Mouse (Mus musculus): Measurements from ENCODE around the gene Hnf1a.

Gene Hnf1a

DNA sequence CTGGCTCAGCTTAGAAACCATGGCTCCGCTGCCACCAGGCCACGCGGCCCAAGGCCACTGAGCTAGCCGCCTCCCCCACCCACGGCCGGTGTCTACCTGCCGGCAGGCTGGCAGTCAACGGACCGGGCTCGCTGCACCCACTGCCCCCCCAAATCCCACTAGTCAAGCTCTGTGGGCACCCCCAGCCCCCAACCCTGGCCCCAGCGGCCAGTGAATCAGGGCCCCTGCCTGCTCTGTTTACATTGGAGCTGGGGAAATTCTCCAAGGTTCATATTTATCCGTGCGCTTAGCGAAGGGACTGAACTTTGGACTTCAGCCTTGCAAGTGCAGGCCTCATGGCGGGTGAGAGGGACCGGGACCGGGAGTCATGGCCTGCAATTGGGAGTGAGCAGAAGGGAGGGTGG lies at the start of gene Hnf1a:
TSS of gene Hnf1a (minus strand) at position 271 of the 404 bp plus-strand sequence.
- DNase-seq (ENCODE audit: low read depth) = no peak

DNA sequence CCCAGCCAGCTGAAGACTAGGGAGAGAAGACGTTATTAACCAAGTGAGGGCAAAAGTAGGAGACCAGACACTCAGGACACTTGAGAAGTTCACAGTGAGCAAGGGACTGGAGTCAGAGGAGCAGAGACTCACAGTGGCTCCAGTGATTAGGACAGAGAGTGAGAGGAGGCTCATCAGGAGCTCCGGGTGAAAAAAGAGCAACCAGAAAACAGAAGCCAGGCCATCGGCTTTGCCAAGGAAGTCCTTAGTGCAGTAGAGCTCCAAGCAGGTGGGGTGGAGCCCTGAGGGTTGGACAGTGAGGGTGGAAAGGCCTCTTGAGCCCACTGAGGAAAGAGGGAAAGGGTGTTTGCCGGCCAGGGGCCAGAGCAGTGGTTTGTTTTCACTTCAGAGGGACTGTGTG lies 47.9 kb upstream of the Hnf1a start:
- peak; percentile 39 for DNase-seq (ENCODE audit: low read depth)

DNA sequence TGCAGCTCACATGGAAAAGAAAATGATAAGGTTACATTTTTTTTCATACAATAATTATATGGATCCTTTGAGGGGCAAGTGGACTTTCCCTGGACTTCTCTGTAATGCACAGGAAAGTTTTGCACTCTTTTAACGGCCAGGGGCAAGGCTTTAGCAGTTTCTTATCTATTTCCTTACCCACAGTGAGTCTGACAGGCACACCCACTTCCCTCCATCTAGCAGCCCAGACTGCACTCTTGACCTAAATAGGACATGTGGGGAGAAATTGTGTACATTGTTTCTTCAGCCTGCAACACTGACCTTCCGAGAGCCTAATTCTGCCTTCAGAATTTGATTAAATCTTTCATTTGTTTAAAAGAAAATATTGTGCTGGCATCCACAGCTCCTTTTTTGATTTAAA lies 47.4 kb upstream of the Hnf1a start:
- DNase-seq (ENCODE audit: low read depth) = peak; percentile 89

DNA sequence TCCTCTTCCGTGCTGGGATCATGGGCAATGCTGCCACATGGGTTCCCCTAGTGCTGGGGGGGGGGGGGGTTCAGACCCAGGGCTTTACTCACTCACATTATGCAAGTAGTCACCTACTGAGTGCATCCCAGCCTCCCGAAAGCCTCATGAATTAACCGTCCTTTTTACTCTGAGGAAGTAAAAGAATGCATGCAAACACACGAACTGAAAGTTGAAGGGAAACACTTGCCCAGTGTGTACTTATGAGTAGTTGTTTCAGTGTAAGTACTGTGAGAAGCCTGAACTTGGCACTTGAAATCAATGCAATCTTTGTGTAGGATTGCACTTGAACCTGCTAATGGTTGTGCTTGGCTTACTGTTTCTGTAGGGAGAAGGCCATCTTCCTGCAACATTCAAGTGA lies 44.2 kb upstream of the Hnf1a start:
- no peak for DNase-seq (ENCODE audit: low read depth)

DNA sequence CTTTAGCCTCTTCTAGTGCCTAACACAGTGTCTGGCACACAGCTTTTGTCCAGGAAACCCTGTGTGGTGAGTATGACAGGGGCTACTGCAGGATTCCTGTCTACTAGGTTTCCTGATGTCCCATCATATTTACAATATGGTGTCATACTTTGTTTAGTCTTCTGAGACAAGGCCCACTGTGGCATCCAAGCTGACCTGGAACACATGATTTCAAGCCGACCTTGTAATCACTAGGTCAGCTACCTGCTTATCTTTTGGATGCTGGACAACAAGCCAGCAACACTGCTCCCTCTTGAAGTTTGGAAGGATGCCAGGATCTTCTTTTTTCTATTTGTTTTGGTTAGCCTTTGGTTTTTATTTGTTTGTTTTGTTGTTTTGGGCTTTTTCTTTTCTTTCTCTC lies 43.7 kb upstream of the Hnf1a start:
- peak; percentile 34 for DNase-seq (ENCODE audit: low read depth)

DNA sequence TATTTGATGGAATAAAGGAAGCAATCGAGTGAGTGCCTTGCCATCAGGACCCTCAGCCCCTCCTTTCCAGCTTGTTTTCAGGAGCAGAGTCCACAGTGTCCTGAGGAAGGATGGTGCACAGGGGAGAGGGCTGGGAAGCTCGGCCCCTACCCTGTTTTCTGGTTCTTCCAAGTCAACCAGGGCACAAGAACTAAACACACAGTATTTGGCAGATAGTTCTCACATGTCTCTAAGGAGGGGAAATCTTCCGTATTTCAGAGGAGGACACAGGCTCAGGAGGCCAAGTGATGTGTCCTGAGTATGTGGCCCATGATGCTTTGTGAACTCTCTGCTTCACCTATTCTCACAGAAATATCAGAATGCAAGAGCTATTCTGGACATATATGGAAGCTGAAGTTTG lies 42.5 kb upstream of the Hnf1a start:
- no peak for DNase-seq (ENCODE audit: low read depth)

DNA sequence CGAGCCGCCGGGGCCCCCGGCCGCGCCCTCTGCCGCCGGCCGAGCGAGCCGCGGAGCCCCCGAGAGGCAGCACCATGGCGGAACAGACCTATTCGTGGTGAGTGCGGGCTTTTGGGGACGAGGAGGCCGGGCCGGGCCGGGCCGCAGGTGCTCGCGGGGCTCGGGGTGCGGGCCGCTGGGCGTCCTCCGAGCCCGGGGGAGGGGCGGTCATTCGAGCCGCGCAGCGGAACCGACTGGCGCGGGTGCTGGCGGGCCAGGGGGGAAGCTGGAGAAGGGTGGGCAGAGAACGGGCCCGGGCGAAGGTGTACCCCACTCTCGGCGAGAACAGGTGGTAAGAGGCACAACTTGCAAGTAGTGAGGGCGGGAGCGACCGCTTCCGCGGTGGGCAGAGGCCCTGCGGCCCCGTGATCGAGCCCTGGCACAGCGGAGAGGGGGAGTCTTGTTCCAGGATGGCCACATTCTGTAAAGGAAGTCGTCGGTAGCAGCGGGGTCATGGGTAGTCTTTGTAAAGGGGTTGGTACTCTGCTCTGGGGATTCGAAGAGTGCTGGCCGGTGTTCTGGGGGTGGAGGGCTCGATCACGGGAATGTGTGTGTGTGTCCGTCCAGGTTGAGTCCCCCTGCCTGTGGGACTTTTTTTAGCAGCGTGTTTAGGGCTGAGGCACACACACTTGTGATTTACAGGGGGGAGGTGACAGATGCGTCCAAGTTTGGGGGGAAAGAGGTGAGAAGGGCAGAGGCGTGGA lies 40.8 kb upstream of the Hnf1a start:
- peak; percentile 64 for DNase-seq (ENCODE audit: low read depth)

DNA sequence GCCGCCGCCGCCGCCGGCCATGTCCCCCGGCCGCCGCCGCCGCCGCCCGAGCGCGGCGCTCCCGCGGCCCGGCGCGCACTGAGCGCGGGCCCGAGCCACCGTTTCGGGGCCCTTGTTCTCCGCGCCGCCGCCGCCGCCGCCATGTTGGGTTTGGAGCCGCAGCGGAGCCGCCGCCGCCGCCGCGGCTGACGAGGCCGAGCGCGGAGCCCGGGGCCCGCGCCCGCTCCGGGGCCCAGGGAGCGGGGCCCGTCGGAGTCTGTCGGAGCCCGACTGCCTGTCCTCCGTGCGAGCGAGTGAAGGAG lies 40.3 kb upstream of the Hnf1a start:
- DNase-seq (ENCODE audit: low read depth) = no peak

DNA sequence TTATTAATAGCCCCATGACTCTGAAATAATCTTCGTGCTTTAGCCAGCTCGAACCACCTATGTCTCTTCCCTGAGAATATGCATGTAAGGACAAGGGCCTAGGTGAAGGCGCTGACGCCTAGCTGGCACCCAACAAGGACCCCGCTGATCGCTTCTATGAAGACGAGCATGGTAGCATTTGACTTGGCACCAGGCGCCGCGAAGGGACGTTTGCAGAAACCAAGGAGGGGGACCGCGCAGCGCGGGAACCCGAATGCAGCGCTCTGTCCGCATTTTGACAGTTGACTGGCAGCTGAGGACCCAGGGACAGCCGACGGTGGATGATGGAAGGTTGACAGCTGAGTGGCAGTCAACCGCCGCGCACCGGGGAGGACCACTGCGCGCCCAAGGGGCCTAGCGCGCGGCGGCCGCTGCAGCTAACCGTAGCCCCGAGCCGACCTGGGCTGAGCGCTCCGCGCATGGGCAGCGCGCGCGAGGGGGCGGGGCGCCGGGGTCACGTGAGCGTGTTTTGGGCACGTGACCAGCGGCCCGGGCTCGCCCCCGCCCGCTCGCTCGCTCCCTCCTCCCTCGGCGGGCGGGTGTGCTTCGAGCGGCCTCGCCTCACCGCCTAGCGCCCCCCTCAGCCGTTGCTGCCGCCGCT lies 39.8 kb upstream of the Hnf1a start, which contains the start of gene Sppl3:
TSS of gene Sppl3 (plus strand) at position 561 of the 640 bp plus-strand sequence.
- DNase-seq (ENCODE audit: low read depth) = peak; percentile 81

DNA sequence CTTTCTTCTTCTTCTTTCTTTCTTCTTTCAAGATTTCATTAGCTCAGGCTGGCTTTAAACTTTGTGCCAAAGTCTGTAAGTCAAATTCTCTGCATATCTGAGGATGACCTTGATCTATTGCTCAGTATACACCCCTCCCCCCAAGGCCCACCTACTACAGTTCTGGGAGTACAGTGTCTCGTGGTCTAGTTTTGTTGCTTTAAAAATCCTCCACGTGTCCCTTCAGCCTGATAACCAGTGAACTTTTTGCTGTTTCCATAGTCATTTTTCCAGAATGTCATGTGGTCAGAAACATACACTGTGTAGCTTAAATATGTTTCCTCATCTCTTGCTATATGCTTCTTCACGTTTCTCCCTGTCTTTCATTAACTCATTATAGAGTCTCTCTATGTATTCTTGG lies 39.1 kb upstream of the Hnf1a start:
- DNase-seq (ENCODE audit: low read depth) = no peak

DNA sequence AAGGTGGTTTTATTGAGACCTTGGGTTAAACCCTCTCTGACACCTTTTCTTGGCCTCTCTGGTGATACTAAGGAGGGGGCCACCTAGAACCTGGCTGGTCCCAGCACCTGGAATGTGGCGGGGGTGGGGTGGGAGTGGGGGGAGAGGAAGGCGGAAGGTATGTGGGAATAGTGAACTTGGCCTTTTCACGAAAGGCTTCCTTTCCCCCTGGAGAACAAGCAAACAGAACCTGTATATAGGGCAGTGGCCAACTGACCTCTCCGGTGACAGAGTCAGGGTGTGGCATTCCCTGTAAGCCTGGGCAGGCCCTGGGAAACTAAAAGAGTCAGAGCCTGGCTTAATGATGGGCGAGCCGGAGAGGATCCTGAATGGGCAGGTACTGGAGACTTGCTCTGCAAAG lies 38.2 kb upstream of the Hnf1a start:
- DNase-seq (ENCODE audit: low read depth) = no peak

DNA sequence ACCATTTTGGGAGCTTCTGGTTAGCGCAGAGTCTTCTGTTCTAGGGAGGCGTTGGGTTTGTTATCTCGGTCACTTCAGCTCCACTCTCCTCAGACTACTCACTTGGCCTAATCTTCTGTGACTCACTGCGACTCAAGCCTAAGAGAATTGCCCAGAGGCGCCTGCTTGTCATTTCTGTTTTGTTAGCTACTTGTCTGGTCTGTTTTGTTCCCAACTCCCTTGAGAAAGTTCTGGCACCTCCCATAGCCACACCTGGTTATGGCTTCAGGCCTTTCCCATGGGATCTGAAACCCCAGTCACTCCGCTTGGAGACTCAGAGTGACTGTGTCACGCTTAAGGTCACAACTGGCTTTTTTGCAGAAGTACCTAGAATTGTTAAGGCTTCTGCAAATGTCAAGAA lies 37.4 kb upstream of the Hnf1a start:
- DNase-seq (ENCODE audit: low read depth) = peak; percentile 47

DNA sequence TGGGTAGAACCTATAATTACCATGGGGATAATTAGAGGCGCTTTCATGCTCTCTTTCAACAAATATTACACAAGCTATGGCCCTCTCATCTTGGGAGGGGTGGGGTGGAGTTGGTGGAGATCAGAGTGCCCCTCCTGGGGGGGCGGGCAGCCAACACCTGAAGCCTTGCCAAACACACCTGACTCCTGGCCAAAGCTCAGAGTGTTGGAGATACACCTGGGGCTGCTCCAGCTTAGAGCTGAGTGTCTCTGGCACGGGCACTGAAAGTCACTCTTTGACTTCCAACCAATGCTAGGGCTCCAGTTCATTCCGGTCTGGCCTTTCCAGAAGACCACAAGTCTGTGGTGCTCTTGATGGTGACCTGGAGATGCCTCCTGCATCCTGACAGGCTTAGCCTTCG lies 36.9 kb upstream of the Hnf1a start:
- no peak for DNase-seq (ENCODE audit: low read depth)

DNA sequence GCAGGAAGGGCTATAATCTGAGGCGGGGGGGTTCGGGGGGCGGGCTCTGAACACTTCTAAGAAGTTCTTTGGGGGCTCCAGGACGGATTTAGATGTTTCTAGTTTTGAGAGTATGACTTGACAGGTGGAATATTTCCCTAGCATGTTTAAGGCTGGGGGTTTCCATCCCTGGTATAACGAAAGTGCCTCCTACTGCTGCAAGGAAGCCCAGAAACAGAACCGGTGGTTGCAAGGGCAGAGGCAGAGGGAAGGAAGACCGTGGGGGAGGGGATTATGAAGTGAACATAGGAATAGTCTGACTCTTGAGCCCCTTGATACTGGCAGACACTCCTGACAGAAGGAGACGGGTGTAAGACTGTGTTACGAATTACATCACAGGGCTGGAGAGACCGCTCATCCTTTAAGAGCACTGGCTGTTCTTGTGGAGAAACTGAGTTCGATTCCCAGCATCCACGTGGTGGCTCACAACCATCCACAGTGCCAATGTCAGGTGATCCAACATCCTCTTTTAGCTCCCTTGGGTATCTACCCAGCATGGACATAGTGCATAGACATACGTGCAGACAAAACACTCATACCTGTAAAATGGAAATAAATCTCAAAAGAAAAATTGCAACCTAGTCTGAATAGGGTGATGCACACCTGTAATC lies 32.5 kb upstream of the Hnf1a start:
- DNase-seq (ENCODE audit: low read depth) = no peak

DNA sequence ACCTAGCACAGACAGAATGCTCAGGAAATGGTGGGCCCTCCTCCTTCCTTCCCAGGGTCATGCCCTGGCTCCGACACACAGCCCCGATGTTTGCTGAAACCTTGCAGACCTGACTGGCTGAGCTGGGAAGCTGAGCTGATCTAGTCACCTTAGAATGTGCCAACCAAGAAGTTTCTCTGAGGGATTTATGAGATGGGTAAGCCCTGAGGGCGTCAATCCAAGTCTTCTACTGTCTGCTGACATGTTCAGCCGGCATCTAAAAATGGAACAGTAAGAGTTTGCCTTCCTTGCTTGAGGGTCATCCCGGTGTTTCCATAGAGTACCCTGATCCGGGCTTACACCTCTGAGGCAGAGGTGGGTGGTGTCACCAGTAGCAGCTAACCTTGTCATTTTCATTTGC lies 31.9 kb upstream of the Hnf1a start:
- DNase-seq (ENCODE audit: low read depth) = no peak

DNA sequence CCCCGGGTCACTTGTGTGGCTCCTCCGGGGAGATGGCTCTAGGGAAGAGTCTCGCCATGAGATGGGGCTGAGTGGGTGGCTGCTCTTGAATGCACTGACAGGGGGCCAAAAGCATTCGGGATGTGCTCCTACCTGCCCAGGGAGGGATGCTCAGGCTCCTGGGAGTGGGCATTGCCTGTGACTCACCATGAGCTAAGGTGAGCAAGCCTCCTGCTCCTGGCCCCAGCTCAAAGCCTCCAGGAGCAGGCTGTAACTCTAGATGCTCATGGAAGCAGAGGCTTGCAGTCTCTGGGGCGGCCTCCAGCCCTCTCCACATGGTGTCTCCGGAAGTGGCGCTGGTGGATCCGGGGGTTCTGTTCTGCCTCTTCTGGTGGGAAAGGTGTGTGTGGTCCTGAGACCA lies 30.6 kb upstream of the Hnf1a start:
- no peak for DNase-seq (ENCODE audit: low read depth)

DNA sequence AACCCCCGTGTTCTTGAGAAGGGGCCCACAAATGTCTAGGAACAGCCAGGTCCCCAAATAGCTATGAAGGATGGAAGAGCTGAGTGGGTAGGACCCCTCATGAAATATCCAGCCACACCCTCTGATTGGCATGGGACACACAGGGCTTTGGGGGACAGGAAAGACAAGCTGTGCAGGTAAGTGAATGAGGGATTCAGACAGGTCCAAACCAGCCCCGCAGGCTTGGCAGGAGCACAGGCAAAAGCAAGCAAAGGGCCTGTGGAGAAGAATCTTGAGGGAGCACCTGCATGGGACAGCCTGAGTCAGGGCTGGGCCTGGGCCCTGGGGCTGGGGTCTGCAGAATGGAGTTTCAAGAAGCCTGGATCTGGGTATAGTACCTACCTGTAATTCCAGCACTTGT lies 29.6 kb upstream of the Hnf1a start:
- DNase-seq (ENCODE audit: low read depth) = no peak

DNA sequence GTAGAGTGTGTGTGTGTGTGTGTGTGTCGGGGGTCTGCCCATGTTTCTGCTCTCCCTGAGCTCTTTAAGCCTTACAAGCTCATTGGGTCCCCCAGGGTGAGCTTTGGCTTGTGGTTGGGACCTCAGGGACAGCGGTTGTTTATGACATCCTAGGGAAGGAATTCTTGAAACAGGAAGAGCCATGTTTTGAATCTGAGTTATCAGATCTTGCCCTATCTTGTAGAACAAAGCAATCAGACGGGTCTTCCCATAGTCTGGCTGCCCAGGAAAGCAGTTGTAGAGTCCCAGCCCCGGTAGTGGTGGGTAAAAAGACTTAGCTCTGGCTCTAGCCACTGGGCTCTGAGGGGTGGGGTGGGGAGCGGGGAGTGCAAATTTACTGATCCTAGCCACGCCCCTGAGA lies 26.4 kb upstream of the Hnf1a start:
- no peak for DNase-seq (ENCODE audit: low read depth)

DNA sequence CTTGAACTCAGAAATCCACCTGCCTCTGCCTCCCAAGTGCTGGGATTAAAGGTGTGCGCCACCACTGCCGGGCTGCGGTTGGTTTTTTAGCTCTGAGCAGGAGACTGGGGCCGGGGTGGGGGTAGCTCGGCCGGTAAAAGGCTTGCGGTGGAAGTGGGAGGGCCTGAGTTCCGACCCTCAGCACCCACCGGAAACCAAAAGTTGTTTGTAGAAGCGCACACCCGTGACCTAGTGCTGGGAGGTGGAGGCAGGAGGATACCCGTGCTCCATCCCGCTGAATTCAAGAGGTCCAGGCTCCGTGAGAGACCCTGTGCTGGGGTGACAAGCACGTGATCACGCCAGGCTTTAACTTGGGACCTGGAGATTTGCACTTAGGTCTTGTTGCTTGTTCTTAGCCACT lies 25.6 kb upstream of the Hnf1a start:
- no peak for DNase-seq (ENCODE audit: low read depth)

DNA sequence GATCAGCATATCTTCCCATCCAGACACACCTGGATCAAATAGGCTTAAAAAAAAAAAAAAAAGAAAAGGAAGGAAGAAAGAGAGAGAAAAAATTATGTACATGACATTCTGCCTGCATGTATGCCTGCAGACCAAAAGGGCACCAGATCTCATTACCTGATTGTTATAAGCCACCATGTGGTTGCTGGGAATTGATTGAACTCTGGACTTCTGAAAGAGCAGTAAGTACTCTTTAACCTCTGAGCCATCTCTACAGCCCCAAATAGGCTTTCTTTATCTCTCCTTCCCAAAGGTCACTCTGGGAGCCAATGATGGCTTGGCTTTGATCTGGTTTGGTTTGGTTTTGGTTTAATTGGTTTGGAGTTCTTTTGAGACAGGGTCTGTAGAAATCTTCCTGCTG lies 14.2 kb upstream of the Hnf1a start:
- no peak for DNase-seq (ENCODE audit: low read depth)

DNA sequence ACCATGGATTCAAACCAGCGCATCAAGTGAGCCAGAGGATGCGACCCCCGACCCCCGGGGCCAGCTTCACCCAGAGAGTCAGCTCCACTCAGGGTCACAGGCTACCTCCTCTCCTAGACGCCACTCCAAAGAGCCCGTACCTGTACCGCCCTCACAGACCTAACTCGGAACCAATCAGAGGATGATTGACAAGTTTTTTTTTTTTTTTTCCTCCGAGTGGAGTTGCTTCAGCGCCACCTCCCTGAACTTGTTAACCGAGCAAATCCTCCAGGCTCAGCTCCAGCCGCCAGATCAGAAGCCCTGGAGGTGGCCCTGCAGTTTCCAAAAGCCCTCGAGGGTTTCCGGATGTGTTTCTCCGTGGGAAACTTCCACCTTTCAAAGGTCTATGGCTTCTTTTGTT lies 11.1 kb upstream of the Hnf1a start:
- no peak for DNase-seq (ENCODE audit: low read depth)

DNA sequence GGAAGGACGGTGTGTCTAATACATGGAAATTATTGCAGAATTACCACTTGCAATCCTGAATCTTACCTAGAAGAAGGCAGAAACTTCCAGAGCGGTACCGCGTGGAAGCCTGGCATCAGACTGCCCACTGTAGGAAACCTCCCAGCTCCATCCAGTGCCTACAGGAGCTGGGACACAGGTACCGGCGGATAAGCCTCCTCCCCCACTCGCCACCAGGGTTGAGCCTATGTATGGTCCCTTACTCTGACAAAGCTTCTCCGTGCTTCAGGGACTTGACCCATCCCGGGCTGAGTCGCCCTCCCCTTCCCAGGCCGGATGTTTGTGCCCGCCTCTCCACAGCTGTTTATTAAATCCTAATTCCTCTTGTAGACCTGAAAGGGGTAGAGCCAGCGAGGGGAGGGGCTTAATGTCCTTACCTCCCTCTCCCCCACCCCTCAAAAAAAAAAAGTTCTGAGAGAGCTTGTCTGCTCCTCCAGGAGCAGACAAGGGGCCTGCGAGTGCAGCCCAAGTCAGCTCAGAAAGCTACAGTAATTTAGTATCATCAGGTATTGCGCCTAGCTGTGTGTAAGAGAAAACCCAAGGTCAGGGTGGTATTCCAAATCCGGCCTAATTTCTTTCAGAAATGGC lies 9.3 kb upstream of the Hnf1a start:
- DNase-seq (ENCODE audit: low read depth) = no peak
